Mouse (Mus musculus): ENCODE results near the gene Lypd5. TPM values are rescaled to one million over a fixed set of nuclear protein-coding genes. Genes with fewer than 3 reads are reported as not detected.
A peak's percentile ranks its signal among the peaks of the same experiment; 100 is the strongest.

The Lypd5 gene
- total and polyA plus RNA-seq, 2 experiments from 2014 or later = 0.44 TPM; not detected in 1

DNA sequence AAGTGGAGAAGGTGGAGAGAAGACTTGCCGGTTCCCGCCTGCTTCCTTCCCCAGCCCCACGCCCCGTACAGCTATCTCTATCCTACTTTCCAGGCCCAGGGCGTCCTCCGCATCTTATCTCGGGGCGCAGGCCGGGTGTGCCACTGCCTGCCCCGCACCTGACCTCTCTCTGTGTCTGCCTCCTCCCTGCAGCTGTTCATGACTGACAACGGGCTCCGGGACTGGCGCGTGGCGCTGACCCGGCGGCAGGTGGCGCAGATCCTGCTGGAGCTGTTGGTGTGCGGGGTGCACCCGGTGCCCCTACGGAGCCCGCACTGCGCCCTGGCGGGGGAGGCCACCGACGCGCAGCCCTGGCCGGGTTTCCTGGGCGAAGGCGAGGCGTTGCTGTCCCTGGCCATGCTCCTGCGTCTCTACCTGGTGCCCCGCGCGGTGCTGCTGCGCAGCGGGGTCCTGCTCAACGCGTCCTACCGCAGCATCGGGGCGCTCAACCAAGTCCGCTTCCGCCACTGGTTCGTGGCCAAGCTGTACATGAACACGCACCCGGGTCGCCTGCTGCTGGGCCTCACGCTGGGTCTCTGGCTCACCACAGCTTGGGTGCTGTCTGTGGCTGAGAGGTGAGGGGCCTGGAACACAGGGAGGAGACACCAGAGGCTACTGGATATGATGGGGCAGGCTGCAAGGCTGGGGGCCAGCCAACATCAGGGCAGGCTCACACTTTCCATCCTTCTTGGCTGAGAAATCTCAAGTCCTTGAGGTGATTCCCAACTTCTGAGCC, 28.3 kb downstream of the Lypd5 start:
- 9% methylated on average over 37 of the region's 49 CpGs for WGBS
- peak overlapping the region; percentile 1; the same call in 1 of the 2 replicates for H3K4me3 ChIP-seq (ENCODE audit: low read depth, low read length)
- peak overlapping the region; percentile 18 for H3K4me2 ChIP-seq (ENCODE audit: low read depth, low read length, poor library complexity, severe bottlenecking)
- no peaks in the 10 kb centered on the region for H3K36me3 ChIP-seq (ENCODE audit: insufficient read depth, low read length)
- H3K27me3 ChIP-seq (ENCODE audit: insufficient read depth, low read length) = peaks cover 7% of the 10 kb centered on the region; the same call in 1 of the 2 replicates
- TF ChIP-seq CTCF (IDR thresholded peaks at IDR 0.05) = peak; percentile 53
- ATAC-seq (ENCODE audit: low FRiP score) (no peak), DNase-seq (ENCODE audit: low spot score) (no peak)
- no peaks in the 10 kb centered on the region for H3K9me3 ChIP-seq (ENCODE audit: low read length)
- no peak overlapping the region for H3K27ac ChIP-seq (ENCODE audit: low read depth, low read length)
- no peak overlapping the region for H3K9ac ChIP-seq (replicated peaks; ENCODE audit: low read length, poor library complexity, severe bottlenecking)
- H3K4me1 ChIP-seq (ENCODE audit: insufficient read depth, low read length) = no peaks in the 10 kb centered on the region

- H3K36me3 ChIP-seq (ENCODE audit: insufficient read depth, low read length) = no peaks in the 10 kb centered on the region
- no peak overlapping the region for H3K4me2 ChIP-seq (ENCODE audit: low read depth, low read length, poor library complexity, severe bottlenecking)
- no peak overlapping the region for H3K9ac ChIP-seq (replicated peaks; ENCODE audit: low read length, poor library complexity, severe bottlenecking)
- ATAC-seq (ENCODE audit: low FRiP score) (no peak), DNase-seq (ENCODE audit: low spot score) (peak; percentile 35)
- peaks cover 7% of the 10 kb centered on the region; the same call in 1 of the 2 replicates for H3K27me3 ChIP-seq (ENCODE audit: insufficient read depth, low read length)
- no peak overlapping the region for H3K4me3 ChIP-seq (ENCODE audit: low read depth, low read length)
- no peak overlapping the region for H3K27ac ChIP-seq (ENCODE audit: low read depth, low read length)
- WGBS = 74% methylated on average over 10 of the region's 10 CpGs
- no peak for TF ChIP-seq CTCF (IDR thresholded peaks at IDR 0.05)
- no peaks in the 10 kb centered on the region for H3K9me3 ChIP-seq (ENCODE audit: low read length)
- H3K4me1 ChIP-seq (ENCODE audit: insufficient read depth, low read length) = no peaks in the 10 kb centered on the region
Observed at GRCm38 (mm10) chr7:24378049-24378701, 29.2 kb downstream of the Lypd5 start.

DNA sequence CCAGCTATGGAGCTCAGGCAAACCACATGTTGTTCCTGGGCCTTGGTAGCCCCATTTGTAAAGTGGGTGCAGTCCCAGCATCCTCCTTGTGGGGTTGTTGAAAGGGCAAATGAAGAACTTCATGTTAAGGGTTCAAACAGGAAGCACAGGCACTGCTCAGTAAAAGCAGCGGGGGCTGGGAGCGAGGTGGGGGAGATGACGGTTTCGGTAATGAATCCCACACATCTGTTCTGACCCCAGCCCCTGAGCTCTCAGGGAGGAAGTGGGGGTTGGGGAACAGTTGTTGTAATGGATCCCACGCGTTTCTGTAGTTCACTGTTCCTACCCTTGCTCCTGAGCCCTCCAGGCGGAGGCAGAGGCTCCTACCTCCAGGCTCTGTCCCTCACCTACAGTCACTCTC, 30.9 kb downstream of the Lypd5 start:
- Histone ChIP-seq H3K27ac (ENCODE audit: low read depth, low read length) (no peak overlapping the region), H3K4me3 (ENCODE audit: low read depth, low read length) (no peak overlapping the region), H3K36me3 (ENCODE audit: insufficient read depth, low read length) (no peaks in the 10 kb centered on the region), H3K4me1 (ENCODE audit: insufficient read depth, low read length) (no peaks in the 10 kb centered on the region), H3K9me3 (ENCODE audit: low read length) (no peaks in the 10 kb centered on the region), H3K27me3 (ENCODE audit: insufficient read depth, low read length) (peaks cover 7% of the 10 kb centered on the region; the same call in 1 of the 2 replicates), H3K4me2 (ENCODE audit: low read depth, low read length, poor library complexity, severe bottlenecking) (no peak overlapping the region), H3K9ac (replicated peaks; ENCODE audit: low read length, poor library complexity, severe bottlenecking) (no peak overlapping the region)
- no peak for ATAC-seq (ENCODE audit: low FRiP score)
- WGBS = 68% methylated on average over 7 of the region's 7 CpGs
- DNase-seq (ENCODE audit: low spot score) = no peak
- no peak for TF ChIP-seq CTCF (IDR thresholded peaks at IDR 0.05)

GRCm38 (mm10) chr7:24380370-24380769, 31.4 kb downstream of the Lypd5 start:
- no peak overlapping the region for H3K4me3 ChIP-seq (ENCODE audit: low read depth, low read length)
- H3K27me3 ChIP-seq (ENCODE audit: insufficient read depth, low read length) = peaks cover 7% of the 10 kb centered on the region; the same call in 1 of the 2 replicates
- DNase-seq (ENCODE audit: low spot score) = no peak
- H3K27ac ChIP-seq (ENCODE audit: low read depth, low read length) = no peak overlapping the region
- TF ChIP-seq CTCF (IDR thresholded peaks at IDR 0.05) = no peak
- H3K4me1 ChIP-seq (ENCODE audit: insufficient read depth, low read length) = no peaks in the 10 kb centered on the region
- no peaks in the 10 kb centered on the region for H3K36me3 ChIP-seq (ENCODE audit: insufficient read depth, low read length)
- no peaks in the 10 kb centered on the region for H3K9me3 ChIP-seq (ENCODE audit: low read length)
- ATAC-seq (ENCODE audit: low FRiP score) = no peak
- H3K4me2 ChIP-seq (ENCODE audit: low read depth, low read length, poor library complexity, severe bottlenecking) = no peak overlapping the region
- H3K9ac ChIP-seq (replicated peaks; ENCODE audit: low read length, poor library complexity, severe bottlenecking) = no peak overlapping the region
- WGBS = 68% methylated on average over 2 of the region's 2 CpGs

DNA sequence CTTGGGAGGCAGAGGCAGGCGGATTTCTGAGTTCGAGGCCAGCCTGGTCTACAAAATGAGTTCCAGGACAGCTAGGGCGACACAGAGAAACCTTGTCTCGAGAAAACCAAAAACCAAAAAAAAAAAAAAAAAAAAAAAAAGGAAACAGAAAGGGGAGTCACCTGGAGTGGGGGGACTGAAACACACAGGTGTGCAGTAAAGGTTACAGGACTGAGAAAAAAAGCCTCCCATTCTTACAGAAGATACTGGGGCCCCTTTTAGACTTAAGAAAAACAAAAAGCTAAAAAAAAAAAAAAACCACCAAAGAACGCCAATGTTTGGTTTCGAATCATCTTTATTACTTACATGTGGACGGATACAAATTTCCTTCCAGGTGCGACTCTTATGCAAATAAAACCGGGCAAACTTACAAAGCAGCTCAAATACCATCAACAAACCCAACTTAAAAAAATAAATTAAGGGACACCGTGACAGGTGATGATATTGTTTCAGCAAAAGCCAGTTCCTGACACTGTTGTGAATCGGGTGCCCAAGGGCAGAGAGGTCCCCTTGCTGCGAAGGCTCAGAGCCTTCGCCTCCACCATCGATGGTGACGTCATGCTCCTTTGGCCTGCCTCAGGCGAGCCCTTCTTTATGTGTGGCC, 33.9 kb downstream of the Lypd5 start:
- TF ChIP-seq CTCF (IDR thresholded peaks at IDR 0.05) = no peak
- Histone ChIP-seq H3K27me3 (ENCODE audit: insufficient read depth, low read length) (no peaks in the 10 kb centered on the region), H3K4me2 (ENCODE audit: low read depth, low read length, poor library complexity, severe bottlenecking) (no peak overlapping the region), H3K4me1 (ENCODE audit: insufficient read depth, low read length) (no peaks in the 10 kb centered on the region), H3K27ac (ENCODE audit: low read depth, low read length) (no peak overlapping the region), H3K9ac (replicated peaks; ENCODE audit: low read length, poor library complexity, severe bottlenecking) (no peak overlapping the region), H3K36me3 (ENCODE audit: insufficient read depth, low read length) (no peaks in the 10 kb centered on the region), H3K9me3 (ENCODE audit: low read length) (no peaks in the 10 kb centered on the region), H3K4me3 (ENCODE audit: low read depth, low read length) (no peak overlapping the region)
- 84% methylated on average over 16 of the region's 16 CpGs for WGBS
- ATAC-seq (ENCODE audit: low FRiP score) = no peak
- no peak for DNase-seq (ENCODE audit: low spot score)

- no peak overlapping the region for H3K4me2 ChIP-seq (ENCODE audit: low read depth, low read length, poor library complexity, severe bottlenecking)
- WGBS = 63% methylated on average over 6 of the region's 6 CpGs
- no peak for TF ChIP-seq CTCF (IDR thresholded peaks at IDR 0.05)
- H3K27me3 ChIP-seq (ENCODE audit: insufficient read depth, low read length) = no peaks in the 10 kb centered on the region
- no peak for ATAC-seq (ENCODE audit: low FRiP score)
- H3K4me3 ChIP-seq (ENCODE audit: low read depth, low read length) = no peak overlapping the region
- H3K4me1 ChIP-seq (ENCODE audit: insufficient read depth, low read length) = no peaks in the 10 kb centered on the region
- no peaks in the 10 kb centered on the region for H3K36me3 ChIP-seq (ENCODE audit: insufficient read depth, low read length)
- no peak overlapping the region for H3K9ac ChIP-seq (replicated peaks; ENCODE audit: low read length, poor library complexity, severe bottlenecking)
- no peak overlapping the region for H3K27ac ChIP-seq (ENCODE audit: low read depth, low read length)
- no peaks in the 10 kb centered on the region for H3K9me3 ChIP-seq (ENCODE audit: low read length)
- DNase-seq (ENCODE audit: low spot score) = no peak
Observed at GRCm38 (mm10) chr7:24384070-24384469, 35.1 kb downstream of the Lypd5 start.
